Mouse (Mus musculus) cortical plate, adult 2 months (tissue): ENCODE measurements around the gene Cables2. TPM values are rescaled to one million over a fixed set of nuclear protein-coding genes. Genes with fewer than 3 reads are reported as not detected.

Experiments
- H3K27ac ChIP-seq: fragments of 200-500 bp; 2 replicates; pipeline ENCODE4 v1.5.1; 2012; ENCODE audit warnings: low read length, control low read depth, inconsistent platforms; ENCODE audit not compliant: insufficient read depth
- H3K4me1 ChIP-seq: fragments of 200-500 bp; 2 replicates; pipeline ENCODE4 v1.6.1; 2011; ENCODE audit warnings: low read length; ENCODE audit not compliant: control insufficient read depth, insufficient read depth
- H3K4me3 ChIP-seq: fragments of 200-500 bp; 2 replicates; pipeline ENCODE4 v1.5.1; 2011; ENCODE audit warnings: mild to moderate bottlenecking, low read length, control low read depth; ENCODE audit not compliant: insufficient read depth
- CTCF ChIP-seq: fragments of 200-500 bp; IDR thresholded peaks from 2 replicates; pipeline ENCODE4 v1.5.1; 2011; ENCODE audit warnings: mild to moderate bottlenecking, control low read depth, low read length; ENCODE audit not compliant: insufficient read depth; ENCODE audit errors: extremely low read depth
- POLR2A ChIP-seq: fragments of 200-500 bp; IDR thresholded peaks from 2 replicates; pipeline ENCODE4 v1.6.1; 2011; ENCODE audit warnings: mild to moderate bottlenecking, low read length, control low read depth; ENCODE audit not compliant: insufficient read depth; ENCODE audit errors: extremely low read depth
- polyA plus RNA-seq: library from polyadenylated mRNA; depleted of rRNA; stranded (reverse); fragments of >200 nt; gene quantifications from 2 replicates; pipeline ENCODE4 v1.2.3, GENCODE M21; 2012

Gene Cables2
- polyA plus RNA-seq, 1 experiment, result 35.7 TPM

DNA sequence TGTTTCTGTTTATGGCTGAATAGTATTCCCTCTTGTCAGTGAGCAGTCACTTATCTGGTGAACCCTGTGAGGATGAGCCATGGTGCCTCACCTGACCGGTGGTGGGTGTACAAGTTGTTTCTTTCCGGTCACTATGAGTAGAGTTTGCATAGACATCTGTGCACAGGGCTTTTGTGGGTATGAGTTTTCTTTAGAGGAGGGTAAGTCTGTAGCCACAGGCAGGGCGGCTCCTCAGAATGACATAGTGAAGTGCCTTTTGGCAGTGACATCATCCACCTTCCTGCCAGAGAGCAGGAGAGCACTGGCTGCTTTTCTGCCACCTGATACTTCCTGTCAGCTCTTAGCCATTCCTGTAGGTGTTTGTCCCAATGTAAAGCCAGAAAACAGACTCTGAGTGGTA is 32.2 kb upstream of the Cables2 start:
- no peaks in the 10 kb centered on the region for H3K4me1 ChIP-seq
- H3K4me3 ChIP-seq, result no peak overlapping the region
- TF ChIP-seq POLR2A (no peak), CTCF (no peak)
- H3K27ac ChIP-seq, result no peak overlapping the region

DNA sequence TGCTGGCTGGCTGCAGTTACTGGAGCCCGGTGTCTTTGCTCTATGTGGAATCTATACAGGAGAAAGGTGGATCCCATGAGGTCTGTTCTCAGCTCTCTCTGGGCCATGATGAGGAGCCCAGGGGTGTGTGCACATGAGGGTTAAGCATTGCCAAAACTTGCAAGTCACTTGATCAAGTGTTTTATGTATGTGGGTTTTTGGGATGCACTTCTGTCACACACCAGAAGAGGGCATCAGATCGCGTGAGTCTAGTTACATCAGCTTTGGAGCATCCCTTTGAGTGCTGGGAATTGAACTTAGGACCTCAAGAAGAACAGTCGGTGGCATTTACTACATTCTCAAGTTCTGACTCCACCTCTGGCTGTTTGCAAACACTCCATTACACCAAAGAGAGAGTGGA is 31.3 kb upstream of the Cables2 start:
- TF ChIP-seq POLR2A (no peak), CTCF (no peak)
- H3K27ac ChIP-seq, result no peak overlapping the region
- H3K4me1 ChIP-seq, result no peaks in the 10 kb centered on the region
- no peak overlapping the region for H3K4me3 ChIP-seq

DNA sequence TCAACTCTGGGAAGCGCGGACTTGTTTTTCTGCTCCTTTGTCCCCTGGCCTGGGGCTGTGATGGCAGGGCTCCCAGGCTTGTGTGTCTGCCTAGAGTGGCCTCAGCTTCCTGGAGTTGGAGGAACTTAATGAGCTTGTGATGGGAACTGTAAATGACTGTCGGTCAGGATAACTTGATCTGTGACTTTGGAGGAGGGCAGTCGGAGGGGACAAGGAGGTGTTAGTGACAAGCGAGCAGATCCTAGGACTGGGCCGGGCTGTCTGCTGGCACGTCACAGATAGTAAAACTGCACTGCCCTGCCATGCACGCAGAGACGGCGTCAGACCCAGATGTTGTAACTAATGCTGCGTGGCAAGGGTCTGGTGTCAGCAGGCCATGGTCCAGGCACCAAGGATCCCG is 30.2 kb upstream of the Cables2 start:
- Histone ChIP-seq H3K4me3 (no peak overlapping the region), H3K4me1 (no peaks in the 10 kb centered on the region), H3K27ac (no peak overlapping the region)
- no peak for TF ChIP-seq CTCF
- no peak for TF ChIP-seq POLR2A

DNA sequence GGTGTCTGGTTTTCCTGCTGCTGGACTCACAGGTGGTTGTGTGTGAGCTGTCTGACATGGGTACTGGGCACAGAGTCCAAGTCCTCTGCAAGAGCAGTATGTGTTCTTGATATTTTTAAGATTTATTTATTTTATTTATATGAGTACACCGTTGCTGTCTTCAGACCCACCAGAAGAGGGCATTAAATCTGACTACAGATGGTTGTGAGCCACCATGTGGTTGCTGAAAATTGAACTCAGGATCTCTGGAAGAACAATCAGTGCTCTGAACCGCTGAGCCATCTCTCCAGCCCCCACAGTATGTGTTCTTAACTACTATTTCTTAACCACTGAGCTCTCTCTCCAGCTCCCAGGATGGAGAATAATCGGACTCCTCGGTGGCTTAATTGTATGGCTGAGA is 28.9 kb upstream of the Cables2 start:
- no peak for TF ChIP-seq POLR2A
- no peak for TF ChIP-seq CTCF

DNA sequence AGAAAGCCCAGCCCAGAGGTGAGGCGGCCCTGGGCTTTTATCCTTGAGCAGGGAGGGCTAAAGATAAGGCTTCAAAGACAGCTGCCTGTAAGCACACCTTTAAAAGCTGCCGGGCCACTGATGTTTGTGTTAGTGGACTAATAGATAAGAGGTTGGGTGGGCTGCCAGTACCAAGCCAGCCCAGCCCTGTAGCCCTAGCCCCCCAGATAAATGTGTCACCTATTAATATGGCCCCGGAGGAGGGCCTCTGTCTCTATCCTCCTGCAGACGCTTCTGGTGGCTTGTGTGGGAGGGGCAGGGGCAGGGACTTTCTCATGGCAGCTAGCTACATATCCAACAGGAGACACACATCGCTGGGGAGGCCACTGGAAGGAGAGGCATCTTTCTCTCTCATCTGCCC is 27.5 kb upstream of the Cables2 start:
- TF ChIP-seq POLR2A, result no peak
- TF ChIP-seq CTCF, result no peak
- no peak overlapping the region for H3K27ac ChIP-seq
- H3K4me1 ChIP-seq, result no peaks in the 10 kb centered on the region
- no peak overlapping the region for H3K4me3 ChIP-seq

More for the DNA sequence above, 28.9 kb upstream of the Cables2 start:
- Histone ChIP-seq H3K4me1 (no peaks in the 10 kb centered on the region), H3K4me3 (no peak overlapping the region), H3K27ac (no peak overlapping the region)

DNA sequence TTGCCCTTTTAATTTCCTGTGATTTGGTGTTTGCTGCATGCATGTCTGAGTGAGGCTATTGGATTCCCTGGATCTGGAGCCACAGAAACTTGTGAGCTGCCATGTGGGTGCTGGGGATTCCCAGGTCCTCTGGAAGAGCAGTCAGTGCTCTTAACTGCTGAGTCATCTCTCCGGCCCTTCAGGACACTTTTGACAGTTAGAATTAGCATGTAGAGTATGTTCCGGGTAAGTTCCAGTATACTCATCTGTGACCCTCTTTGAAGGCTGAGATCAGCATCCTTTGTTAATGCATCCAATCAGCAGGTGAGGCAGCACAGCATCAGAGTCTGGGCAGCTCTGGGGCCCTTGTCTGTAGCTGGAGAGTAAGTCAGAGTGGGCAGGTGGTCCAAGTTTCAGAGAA is 27.0 kb upstream of the Cables2 start:
- Histone ChIP-seq H3K27ac (no peak overlapping the region), H3K4me3 (no peak overlapping the region), H3K4me1 (no peaks in the 10 kb centered on the region)
- TF ChIP-seq POLR2A (no peak), CTCF (no peak)

DNA sequence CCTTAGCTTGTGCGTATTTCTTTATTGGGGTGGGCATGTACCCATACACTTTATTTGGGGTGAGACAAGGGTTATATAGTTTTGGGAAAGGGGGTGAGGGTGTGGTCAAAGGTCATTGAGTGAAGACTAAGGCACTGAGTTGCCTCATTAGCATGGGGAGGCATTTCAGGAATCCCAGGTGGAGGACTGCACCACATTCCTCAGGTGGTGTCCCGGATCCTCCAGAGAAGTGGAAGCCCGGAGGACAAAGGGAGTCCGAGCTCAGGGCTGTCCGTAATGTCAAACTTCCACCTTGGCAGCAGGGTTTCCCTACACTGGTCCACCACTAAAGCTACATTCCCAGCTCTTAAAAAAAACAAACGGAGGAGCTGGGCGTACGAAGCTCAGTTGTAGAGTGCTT is 19.6 kb upstream of the Cables2 start:
- no peak overlapping the region for H3K4me3 ChIP-seq
- no peak overlapping the region for H3K27ac ChIP-seq
- no peak for TF ChIP-seq POLR2A
- TF ChIP-seq CTCF, result no peak
- H3K4me1 ChIP-seq, result no peaks in the 10 kb centered on the region

DNA sequence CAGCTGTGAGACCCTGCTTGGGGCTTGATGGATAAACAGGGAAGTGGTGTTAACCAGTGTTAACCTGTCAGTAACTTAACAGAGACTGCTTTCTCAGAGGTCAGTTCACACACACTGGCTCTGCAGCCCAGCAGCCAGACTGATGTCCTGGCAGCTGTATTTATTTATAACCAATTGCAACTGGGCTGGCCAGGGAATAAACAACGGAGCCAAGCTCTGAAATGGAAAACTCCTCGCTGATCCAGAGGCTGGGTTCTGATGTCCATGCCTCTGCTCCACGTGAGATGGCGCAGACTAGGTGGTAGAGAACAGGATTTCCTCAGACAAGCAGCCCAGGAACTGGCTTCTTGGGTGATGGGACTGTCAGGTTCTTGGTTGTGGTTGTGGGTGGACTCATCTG is 18.7 kb upstream of the Cables2 start:
- Histone ChIP-seq H3K27ac (no peak overlapping the region), H3K4me1 (no peaks in the 10 kb centered on the region)
- TF ChIP-seq CTCF (no peak), POLR2A (no peak)

DNA sequence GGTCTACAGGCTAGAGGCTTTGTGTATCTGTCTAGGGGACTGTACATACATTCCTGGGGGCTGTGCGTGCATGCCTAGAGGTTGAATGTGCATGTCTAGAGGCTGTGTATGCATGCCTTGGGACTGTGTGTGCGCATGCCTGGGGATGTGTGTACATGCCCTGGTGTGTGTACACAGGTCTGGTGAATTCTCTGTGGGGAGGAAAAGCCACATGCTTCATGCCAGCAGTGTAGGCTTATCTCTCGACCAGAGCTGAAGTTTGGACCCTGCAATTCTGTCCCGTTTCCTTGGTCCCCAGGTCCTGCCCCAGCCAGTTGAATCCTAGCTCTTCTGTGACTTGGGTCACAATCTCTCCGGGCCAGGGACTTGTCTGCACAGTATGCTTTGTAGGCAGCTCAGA is 18.3 kb upstream of the Cables2 start:
- no peak overlapping the region for H3K27ac ChIP-seq
- TF ChIP-seq CTCF (no peak), POLR2A (no peak)
- H3K4me1 ChIP-seq, result no peaks in the 10 kb centered on the region
- H3K4me3 ChIP-seq, result no peak overlapping the region

More for the DNA sequence above, 18.7 kb upstream of the Cables2 start:
- no peak overlapping the region for H3K4me3 ChIP-seq

DNA sequence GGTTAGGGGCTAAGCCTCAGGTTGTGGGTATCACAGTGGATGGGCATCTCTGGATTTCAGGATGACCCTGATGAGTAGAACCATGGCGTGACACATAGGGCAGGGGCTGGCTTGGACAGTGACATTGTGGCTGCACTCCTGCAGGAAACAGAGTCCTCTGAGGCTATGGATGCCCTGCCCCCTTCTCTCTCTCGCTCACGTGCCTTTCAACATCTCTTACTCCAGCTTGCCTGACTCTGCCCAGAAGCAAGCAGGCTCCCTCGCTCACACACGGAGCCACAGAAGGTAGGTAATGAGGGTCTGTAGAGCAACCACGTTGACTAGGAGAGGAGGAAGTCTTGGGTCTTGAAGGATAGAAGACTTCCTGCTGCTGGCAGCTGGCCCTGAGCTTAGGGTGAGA is 17.2 kb upstream of the Cables2 start:
- no peak for TF ChIP-seq POLR2A
- TF ChIP-seq CTCF, result no peak
- no peaks in the 10 kb centered on the region for H3K4me1 ChIP-seq
- H3K4me3 ChIP-seq, result no peak overlapping the region
- H3K27ac ChIP-seq, result no peak overlapping the region

DNA sequence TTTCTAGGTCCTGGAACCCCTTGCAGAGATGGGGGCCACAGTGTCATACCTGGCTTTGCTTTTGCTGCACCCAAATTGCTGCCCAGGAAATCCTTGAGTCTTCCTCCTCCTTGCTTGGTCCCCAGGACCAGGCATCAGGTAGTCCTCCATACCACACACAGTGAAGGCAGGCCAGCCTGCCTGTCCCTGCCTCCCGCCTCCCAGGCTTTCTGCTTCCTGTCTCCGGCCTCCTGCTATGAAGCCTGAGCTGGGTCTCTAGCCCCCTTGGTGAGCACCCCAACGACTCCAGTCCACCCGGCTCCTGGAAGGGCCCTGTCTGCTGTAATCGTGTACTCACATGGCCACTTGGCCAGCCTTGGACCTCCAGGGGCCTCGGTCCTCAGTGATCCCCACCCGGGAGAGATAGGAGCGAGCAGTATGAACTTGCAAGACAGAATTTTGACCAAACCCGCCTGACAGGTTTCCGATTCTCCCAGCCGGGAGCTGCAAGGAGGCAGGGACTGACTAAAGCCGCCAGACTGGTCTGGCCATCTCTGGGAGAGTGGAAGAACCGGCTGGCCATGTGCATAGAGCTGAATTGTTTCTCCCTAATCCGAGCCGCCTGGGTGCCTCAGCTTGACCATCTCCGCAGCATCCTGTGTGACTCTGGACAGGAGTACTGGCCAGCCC is 16.3 kb upstream of the Cables2 start, which contains the start of gene Rbbp8nl:
Gene Rbbp8nl, minus strand, starts transcription at position 440 of the 669 bp plus-strand sequence.
- Histone ChIP-seq H3K4me1 (no peaks in the 10 kb centered on the region), H3K27ac (no peak within 1 kb of the TSS), H3K4me3 (no peak within 1 kb of the TSS)
- TF ChIP-seq CTCF (no peak), POLR2A (no peak)
